Mouse (Mus musculus): ENCODE measurements at regions not wholly inside any gene's neighbourhood (a gene's known extent, or its start where the extent isn't known, plus 50 kb on each side); places are given as distances from the start of the nearest gene placed in this dataset.

DNA sequence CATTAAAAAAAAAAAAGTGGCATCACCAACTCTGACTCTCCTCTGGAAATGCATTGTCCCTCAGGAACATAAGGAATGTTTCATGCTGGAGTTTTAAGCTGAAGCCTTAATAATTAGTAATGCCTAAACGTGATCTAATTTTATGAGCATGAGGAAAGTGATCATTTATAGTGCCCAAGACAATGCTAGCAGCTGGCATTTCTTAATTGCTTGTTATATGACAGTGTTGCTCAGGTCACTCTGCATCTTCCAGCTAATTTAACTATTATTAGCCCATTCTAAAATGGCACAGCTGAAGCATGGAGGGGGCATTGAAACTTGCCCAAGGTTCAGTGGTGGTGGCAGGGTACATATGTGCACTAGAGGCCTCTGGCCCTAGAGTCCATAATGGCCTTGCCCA, 51.3 kb upstream of the Ssr3 start:
- TF ChIP-seq CTCF (IDR thresholded peaks at IDR 0.05; ENCODE audit: extremely low read depth, insufficient read depth, low read length) (no peak), POLR2A (IDR thresholded peaks at IDR 0.05; ENCODE audit: extremely low read depth, insufficient read depth, low read length) (no peak)
